Mouse (Mus musculus) hindbrain, embryonic 14.5 days (tissue): Measurements from ENCODE around the gene Hepacam. TPM values are rescaled to one million over a fixed set of nuclear protein-coding genes. Genes with fewer than 3 reads are reported as not detected.

Experiments
- polyA plus RNA-seq: library from polyadenylated mRNA; unstranded; fragments of >200 nt; fragmentation: Nextera tagmentation; extraction: Ambion mirVana; gene quantifications from 2 replicates; pipeline ENCODE4 v1.2.1, GENCODE M21; 2014

Hepacam gene
- polyA plus RNA-seq, 1 experiment from 2014 or later, result 16.8 TPM

Other genes with a start within 250 kb of the Hepacam start
- gene Pknox2, start 219.9 kb upstream of the Hepacam start, polyA plus RNA-seq, result 25.1 and 25.8 TPM in 2 replicates
- gene Tmem218, start 159.1 kb upstream of the Hepacam start, polyA plus RNA-seq, result 9.8 and 10.6 TPM in 2 replicates
- gene Slc37a2, start 111.6 kb upstream of the Hepacam start, polyA plus RNA-seq, result 1.6 and 2.0 TPM in 2 replicates
- 6.6 and 7.0 TPM in 2 replicates for gene Ccdc15, start 18.9 kb upstream of the Hepacam start, polyA plus RNA-seq
- gene Robo4, start 34.5 kb downstream of the Hepacam start, polyA plus RNA-seq, result 4.8 and 5.9 TPM in 2 replicates
- 13.3 and 20.5 TPM in 2 replicates for gene Robo3, start 65.9 kb downstream of the Hepacam start, polyA plus RNA-seq
- 29.9 and 36.6 TPM in 2 replicates for gene Msantd2, start 122.0 kb downstream of the Hepacam start, polyA plus RNA-seq
- 48.3 and 49.3 TPM in 2 replicates for gene Esam, start 160.7 kb downstream of the Hepacam start, polyA plus RNA-seq
- 0.42 and 1.1 TPM in 2 replicates for gene Vsig2, start 171.9 kb downstream of the Hepacam start, polyA plus RNA-seq
- 3.4 and 3.8 TPM in 2 replicates for gene Nrgn, start 185.6 kb downstream of the Hepacam start, polyA plus RNA-seq
- 14.2 and 14.3 TPM in 2 replicates for gene Siae, start 188.3 kb downstream of the Hepacam start, polyA plus RNA-seq
- gene Spa17, start 246.4 kb downstream of the Hepacam start, polyA plus RNA-seq, result 10.2 and 14.1 TPM in 2 replicates